Mouse (Mus musculus): Measurements from ENCODE around the gene Nsun2. TPM values are rescaled to one million over a fixed set of nuclear protein-coding genes. Genes with fewer than 3 reads are reported as not detected.

The Nsun2 gene
- polyA plus RNA-seq, 1 experiment from 2014 or later = 172 TPM

DNA sequence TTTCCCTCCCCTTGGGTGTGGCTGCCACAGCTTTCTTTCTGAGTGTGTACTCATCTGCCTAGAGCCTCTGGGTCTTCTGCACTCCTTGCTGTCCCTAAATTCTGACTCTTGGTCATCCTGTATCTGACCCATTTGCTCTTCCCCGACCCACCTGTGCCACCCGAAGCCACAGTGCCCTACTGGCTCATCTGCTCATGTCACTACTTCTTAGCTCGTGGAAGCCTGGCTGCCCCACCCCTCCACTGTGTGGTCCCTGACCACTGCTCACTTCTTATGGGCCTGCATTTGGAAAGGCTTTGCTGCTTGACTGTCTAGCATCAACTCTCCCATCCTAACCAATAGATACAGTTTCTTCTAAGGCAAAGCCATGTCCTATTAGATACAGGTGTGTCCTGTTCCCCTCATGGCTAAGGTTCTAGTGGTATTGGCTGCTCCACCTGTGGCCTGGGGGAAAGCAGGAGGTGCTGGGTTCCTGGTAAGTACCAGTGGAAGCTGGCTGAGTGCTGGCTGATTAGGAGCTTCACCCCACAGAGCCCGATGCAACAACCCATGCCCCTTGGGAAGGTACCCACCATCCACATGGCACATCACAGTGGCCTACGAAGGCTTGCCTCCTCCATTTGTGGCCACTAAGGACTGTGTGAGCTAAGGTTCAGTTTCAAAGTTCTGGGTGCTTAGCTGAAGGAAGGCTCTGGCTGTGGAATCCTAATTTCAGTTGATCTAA, 139.8 kb downstream of the Nsun2 start:
- no peaks in the 10 kb centered on the region for H3K9me3 ChIP-seq (replicated peaks)
- WGBS = 84% methylated on average over 5 of the region's 5 CpGs
- DNase-seq (ENCODE audit: low spot score) = no peak

DNA sequence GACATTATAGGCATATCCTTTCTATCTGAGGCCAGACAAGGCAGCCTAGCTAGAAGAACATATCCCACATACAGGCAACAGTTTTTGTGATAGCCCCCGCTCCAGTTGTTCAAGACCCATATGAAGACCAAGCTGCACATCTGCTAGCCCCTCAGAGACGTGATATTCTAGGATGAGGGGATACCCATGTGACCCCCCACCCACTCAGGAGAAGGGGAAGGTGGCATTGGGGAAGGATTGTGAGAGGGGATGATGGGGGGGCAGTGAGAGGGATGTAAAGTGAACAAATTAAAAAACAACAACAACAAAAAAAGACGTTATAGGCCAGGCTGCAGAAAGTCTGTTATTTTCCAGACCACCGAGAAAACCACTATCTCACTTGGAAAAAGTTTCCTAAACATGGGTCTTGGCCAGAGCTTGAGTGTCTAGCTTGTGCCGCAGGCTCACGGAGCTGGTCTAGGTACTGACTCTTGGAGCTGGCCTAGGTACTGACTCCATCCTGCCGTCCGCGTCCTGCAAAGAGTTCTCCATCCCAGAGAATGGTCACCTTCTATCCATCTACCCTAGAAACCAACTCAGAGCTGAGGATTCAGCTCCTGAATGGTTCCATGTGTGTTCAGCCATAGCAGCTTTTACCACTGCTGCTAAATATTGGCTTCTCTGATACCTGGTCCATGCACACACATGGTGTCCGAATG, 140.5 kb downstream of the Nsun2 start:
- Histone ChIP-seq H3K9me3 (replicated peaks) (no peaks in the 10 kb centered on the region), H3K4me1 (no peaks in the 10 kb centered on the region), H3K4me3 (no peak overlapping the region), H3K27ac (no peak overlapping the region), H3K36me3 (no peaks in the 10 kb centered on the region), H3K27me3 (ENCODE audit: low read depth, poor library complexity, severe bottlenecking) (no peaks in the 10 kb centered on the region)
- DNase-seq (ENCODE audit: low spot score) = no peak
- WGBS = 64% methylated on average over 10 of the region's 10 CpGs

More for the DNA sequence above, 139.8 kb downstream of the Nsun2 start:
- no peak overlapping the region for H3K4me3 ChIP-seq
- no peaks in the 10 kb centered on the region for H3K4me1 ChIP-seq
- H3K36me3 ChIP-seq = no peaks in the 10 kb centered on the region
- H3K27ac ChIP-seq = no peak overlapping the region
- H3K27me3 ChIP-seq (ENCODE audit: low read depth, poor library complexity, severe bottlenecking) = no peaks in the 10 kb centered on the region

Other genes starting within 250 kb of the Nsun2 start
- gene Tent4a, start 871 bp downstream of the Nsun2 start, polyA plus RNA-seq (2016; fragmentation: Nextera tagmentation; extraction: Ambion mirVana) = 6.0 TPM in 2 replicates
- gene Srd5a1, start 77.7 kb downstream of the Nsun2 start, polyA plus RNA-seq (2016; fragmentation: Nextera tagmentation; extraction: Ambion mirVana) = 19.5 and 29.6 TPM in 2 replicates
- gene Ube2ql1, start 206.1 kb downstream of the Nsun2 start, polyA plus RNA-seq (2016; fragmentation: Nextera tagmentation; extraction: Ambion mirVana) = 0.39 and 0.40 TPM in 2 replicates

Data from limb, embryonic 10.5 days (tissue).